Mouse (Mus musculus) right cerebral cortex, adult 18-20 months (tissue): ENCODE results near the gene Gm10322.

Source experiments
- DNase-seq: peaks from one replicate; pipeline ENCODE4 v3.0.0; 2022; ENCODE audit warnings: mixed read lengths

Gene Gm10322

DNA sequence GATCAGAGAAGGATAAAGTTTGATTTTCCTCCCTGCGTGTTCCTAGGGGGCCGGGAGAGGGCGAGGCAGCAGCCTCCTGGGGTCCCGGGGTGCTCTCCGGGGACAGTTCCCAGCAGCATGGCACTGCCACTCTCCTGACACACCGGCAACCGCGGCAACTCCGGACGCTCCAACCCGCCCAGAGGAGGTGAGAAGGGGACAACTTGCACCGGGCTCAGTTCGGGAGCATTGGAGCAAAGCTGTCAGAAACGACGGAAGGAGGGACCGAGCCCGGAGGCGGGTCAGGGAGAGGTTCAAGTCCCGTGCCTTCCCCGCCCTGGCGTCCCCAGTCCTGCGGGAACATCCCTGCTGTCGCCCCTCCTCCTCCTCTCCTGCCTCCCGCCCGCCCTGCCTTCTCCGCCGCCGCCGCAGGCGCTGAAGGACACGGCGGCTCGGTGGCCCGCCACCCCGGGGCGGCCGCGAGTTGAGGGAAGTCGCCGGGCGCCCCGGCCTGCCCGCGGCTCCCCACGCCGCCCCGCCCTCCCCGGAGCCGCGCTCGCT, at the start of gene Gm10322:
Gene Gm10322, plus strand, starts transcription at position 83 of the 540 bp plus-strand sequence.
- DNase-seq = peak; percentile 50

DNA sequence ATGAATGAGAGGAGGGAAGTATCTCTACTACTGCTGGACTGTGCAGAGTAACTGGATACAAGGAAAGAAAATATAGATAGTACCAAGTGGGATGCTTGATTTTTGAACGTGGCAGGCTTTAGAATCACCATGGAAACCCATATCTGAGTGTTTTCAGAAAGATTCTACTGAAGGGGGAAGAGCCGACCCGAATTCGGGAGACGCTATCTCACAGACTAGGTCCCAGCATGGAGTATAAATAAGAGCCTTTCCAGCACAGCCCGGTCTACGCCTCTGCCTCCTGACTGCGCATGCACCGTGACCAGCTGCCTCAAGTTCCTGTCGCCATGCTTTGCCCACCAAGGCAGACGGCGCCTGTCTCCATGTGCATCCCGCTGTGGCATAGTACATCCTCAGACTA, 48.9 kb upstream of the Gm10322 start:
- peak; percentile 26 for DNase-seq

DNA sequence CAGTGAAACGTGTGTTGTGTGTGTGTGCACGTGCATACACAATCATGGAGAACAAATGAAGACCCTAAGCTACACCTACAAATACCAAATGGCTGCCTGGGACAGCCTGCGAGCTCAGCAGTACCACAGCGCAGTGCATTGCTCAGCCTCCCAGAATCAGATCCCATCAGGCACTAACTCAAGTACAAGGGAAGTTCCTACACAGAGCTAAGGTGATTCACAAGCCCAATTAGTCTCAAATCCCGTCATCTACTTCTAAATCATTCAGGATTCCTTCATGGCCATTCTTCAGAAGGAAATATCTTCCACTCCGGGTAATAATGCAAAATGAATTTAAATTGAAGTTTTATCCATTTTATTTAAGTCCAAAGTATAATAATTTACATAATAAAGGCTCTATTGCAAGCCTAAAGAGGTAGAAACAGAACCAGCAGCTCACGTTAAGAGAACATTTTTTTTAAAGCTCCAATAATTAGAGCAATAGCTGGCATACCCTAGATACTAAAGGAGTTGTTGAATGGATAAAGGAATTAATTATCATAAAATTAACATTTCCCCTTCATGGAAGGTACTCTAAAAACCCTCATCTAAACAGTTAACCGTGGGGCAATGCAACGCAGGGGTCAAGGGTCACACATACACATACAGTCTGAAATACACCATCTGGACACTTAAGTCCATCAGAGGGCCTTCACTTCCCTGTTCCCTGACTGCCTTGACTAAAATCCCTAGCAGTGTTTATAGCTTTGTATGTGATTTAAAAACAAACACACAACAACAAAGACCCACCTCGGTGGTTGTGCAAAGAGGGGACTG, 47.0 kb upstream of the Gm10322 start:
- DNase-seq = no peak

DNA sequence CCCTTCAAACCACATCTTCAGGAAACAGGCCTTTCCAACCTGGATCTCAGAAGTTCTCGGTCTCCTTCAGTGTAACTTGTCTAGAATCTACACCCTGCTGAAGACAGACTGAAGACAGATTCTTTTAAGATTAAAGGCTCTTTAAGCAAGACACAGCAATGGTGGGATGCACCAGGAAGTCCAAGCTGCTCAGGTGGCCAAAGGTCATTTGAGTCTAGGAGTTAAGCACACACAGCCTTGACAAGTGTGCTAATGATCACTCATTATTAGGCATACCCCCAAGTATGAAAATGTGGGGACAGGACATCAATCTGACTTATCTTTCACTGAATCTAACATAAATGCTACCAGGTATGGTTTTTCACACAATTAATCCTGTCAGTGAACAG, 46.4 kb upstream of the Gm10322 start:
- DNase-seq = no peak

DNA sequence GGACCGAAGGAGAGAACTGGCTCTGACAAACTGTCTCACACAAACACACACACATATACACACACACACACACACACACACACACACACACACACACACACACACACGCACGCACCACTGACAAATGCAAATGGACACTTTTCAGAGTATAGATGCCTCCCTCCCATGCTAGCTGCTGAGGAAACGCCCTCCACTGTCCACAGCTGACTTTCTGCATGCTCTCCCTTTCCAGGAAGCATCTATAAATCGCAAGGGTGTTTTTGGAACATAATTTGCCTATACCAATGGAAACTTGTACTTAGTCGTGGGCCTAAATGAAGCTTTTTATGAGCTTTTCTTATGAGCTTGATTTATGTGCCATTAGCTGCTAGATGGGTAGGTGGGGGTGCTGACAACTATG, 45.5 kb upstream of the Gm10322 start:
- no peak for DNase-seq

DNA sequence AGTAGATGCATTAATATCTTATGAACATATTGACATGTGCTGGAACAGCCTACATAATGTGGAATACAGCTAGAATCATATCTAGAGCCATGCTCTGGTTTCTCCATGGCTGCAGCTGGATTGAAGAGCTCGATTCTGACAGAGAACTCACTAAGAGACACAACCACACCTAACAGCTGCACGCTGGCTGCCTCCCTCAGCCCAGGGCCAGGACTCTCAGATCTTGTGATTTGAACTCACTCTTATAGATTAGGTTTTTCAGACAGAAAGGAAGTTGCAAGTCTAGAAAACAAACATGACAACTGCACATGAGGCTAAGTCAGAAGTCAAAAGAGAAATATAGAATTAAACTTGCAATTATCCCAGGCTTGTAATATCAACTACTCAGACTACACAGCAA, 45.1 kb upstream of the Gm10322 start:
- no peak for DNase-seq

DNA sequence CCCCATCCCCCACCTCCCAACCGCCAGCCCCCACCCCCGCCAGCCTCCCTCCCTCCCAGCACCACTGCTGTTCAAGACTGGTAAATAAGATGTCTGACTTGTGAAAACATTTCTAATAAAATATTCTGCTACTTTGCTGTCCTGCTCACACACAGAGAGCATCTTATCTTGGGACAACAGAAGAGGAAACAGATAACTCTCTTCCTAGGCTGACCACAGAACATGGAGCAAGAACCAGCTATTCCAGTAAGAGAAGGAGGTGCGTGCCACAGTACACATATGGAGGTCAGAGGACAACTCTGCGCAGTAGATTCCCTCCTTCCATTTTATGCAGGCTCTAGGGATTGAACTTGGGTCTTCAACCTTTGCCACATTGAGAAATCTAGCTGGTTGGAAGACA, 44.6 kb upstream of the Gm10322 start:
- no peak for DNase-seq

DNA sequence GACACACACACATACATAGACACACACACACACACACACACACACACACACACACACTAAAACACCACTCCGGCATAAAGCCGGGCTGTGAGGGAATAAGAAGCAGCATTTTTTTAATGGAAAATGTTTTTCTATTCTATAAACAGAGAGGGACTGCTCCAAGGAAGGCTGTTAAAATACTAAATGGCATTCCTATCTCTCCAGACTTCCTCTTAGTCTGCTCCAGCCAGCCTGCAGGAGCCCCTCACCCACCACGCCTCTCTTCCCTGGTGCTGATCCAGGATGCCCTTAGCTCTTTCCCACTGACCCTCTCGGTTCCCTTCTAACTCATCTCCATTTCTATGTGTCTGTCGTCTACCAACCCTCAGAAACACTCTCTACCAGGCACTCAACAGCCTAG, 43.9 kb upstream of the Gm10322 start:
- DNase-seq = no peak

DNA sequence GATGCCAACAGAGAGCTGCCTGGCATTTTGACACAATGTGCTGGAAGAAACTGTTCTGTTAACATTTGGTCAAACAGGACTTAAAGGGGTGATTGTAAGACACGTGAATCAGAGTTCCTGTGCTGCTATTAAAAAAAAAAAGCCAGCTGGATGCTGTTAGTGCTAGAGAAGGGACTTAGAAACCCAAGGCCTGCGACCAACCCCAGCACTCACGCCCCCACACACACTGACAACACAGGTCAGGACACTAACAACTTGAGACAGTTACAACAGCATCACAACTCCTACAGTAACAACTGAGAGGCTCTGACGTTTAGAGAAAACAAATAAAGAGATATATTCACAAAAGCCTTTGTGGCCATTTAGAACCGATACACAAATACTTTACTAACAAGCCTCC, 39.6 kb upstream of the Gm10322 start:
- DNase-seq = no peak

DNA sequence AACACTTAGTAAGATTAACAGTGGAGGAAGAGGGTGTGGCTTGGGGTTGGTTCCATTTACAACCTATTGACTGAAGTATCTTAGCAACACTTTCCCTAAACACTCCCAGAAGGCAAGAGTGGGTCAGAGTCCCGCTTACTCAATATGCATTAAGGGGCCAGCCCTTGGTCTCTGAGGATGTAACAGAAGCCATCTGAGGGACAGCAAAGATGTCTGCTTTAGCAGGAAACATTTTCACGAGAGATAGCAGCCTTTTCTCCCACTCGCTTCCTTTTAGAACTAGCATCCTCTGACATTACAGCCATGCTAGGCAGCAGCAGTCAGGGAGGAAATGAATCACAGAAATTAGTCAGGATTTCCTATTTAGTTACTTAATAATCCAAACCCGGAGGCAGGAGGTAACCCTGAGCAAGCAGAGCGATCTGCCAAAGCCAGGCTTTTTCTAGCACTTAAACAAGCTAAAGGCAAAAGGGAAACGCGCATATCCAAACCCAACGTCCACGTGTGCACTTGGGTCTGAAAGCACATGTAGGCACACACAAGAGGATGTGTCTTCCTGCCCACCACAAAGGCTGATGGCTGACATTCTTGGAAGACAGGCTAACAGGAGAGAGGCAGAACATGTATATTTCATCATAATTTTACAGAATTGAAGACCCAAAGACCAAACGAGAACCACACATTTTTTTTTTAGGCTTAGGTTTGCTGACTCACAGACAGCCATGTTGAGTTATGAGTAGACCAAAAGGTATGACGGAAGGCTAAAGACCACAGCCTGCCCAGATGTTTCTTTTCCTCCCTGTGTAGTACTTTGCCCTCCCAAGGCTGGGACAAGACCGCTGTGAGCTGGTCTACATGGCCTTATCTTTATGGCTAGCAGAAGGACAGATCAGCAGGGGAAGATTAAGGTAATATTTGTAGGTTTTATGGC, 37.7 kb upstream of the Gm10322 start:
- no peak for DNase-seq

DNA sequence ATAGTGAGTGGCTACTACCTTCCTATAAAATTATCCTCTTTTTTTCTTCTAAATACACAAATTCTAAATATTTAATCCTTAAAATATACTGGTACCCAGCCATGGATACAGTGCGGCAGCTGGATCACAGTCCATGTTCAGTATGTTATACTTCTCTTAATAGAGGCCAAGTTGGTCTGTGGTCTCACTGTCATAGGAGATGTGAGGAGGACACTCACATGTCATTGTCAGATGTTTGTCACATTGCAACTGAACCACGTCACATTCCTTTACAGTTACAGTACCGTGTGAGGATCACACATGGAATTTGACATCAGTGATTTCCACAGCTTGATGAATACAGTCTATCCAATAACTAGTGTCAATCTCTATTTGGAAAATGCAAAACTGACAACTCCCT, 36.2 kb upstream of the Gm10322 start:
- no peak for DNase-seq

DNA sequence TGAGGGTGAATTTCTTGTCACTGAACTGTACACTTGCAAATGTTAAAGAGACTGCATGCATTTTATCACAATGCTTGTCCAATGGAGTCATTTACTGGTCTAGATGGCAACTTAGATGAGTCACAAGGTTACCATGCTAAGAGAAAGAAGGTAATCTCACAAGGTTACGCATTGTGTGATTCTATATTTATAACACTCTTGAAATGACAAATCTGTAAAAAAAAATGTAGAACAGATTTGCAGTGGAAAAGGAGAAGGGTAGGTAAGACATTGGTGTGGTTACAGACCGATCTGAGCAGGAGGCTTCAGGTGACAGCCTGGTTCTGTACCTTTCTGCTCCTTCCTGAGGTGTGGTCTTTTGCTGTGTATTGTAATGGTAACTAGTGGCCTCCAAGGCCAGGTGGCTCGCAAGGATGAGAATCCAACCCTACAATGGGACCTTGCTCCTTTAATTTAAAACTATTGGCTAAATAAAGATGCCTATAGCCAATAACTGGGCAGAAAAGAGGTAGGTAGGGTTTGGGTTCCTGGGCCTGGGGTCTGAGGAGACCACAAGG, 35.2 kb upstream of the Gm10322 start:
- no peak for DNase-seq

DNA sequence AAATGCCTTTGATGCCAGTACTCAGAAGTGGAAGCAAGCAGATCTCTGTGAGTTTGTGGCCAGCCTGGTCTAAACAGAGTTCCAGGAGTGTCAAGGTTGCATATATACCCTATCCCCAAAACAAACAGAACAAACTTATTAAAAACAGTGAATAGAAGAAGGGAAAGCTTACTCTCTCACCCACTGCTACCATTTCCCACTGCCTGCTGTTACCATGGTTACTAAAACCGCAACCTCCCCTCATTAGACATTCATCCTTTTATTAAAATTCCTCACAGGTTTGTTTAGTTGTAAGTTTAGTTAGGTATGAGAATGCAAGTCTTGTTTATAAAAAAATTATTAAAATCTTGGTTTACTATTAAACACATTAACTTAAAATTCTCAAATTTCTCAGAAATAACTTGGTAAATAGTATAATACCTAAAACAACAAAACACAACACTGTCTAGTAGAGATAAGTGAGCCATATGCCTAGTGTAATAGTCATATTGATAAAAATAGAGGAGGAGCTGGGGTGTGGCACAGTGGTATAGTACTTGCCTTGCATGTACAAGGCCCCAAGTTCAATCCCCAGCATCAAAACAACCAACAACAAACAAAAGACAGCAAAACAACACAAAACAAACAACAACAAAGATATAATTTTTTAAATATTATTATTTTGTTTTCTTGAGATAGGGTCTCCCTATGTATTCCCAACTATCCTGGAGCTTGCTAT, 33.9 kb upstream of the Gm10322 start:
- DNase-seq = no peak

DNA sequence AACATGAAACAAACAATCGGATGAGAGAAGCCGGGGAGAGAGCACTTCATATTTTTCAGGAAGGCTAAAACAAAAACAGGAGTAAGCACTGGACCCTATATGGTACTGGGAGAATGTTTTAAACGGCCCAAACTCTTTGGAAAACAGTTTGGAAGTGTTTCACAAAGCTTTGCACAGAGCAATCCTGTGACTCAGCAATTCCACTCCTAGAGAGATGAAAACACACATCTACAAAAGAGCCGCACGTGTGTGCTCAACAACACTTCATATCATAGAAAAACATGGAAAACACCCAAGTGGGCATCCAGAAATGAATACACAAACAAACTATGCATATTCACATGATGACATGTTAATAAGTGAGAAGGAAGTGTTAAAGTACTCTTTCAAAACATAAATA, 30.2 kb upstream of the Gm10322 start:
- DNase-seq = no peak

DNA sequence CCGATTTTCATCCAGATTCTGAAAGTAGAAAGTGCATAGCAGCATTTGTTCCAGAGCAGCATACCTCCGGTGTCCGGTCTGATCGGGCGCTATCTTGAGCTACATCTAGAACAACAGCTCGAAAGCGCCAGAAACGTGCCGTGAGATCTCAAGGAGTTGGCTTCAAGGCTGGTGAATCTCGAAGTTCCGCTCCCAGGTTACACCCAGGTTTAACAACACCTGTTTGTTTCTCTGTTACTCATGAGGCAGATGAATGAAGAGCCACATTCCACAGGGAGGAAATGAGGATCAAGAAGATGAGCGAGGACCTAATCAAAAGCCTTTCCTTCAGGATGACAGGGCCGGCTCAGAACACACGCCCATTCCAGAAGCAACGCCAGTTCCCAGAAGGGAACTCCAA, 29.0 kb upstream of the Gm10322 start:
- DNase-seq = no peak

DNA sequence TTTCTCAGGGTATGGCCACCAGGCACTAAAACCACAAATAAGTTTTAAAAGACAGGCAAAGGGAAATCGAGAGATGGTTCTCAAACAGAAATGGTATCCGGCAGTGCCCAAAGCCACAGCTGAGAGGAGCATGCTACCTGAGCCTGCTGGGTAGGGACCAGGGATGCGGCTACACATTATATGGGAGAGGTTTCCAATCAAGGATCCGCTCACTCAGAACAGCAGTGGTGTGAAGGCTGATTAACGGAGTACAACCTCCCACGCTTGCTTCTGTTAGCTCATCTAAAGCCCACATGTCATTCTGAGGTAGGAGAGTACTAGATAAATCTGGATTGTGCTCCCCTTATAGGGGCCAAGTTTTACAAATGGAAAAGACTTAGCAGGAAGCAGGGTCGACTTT, 27.7 kb upstream of the Gm10322 start:
- DNase-seq = peak; percentile 52

DNA sequence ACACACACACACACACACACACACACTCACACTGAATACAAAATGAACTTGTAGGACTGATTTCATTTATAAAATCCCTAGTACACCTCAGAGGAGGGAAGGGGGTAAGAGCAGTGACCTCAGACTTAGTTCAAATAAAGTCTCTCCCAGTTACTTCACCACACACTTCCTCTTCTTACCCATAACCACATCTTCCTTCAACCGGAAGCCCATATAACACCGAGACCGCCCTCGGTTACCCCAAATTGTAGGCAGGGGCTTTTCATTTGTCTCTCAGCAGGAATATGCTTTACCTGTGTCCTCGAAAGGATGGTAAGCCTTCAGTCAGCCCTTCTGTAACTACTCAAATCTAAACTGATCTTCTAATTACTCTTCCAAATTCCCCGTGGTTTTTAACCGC, 26.4 kb upstream of the Gm10322 start:
- DNase-seq = no peak

DNA sequence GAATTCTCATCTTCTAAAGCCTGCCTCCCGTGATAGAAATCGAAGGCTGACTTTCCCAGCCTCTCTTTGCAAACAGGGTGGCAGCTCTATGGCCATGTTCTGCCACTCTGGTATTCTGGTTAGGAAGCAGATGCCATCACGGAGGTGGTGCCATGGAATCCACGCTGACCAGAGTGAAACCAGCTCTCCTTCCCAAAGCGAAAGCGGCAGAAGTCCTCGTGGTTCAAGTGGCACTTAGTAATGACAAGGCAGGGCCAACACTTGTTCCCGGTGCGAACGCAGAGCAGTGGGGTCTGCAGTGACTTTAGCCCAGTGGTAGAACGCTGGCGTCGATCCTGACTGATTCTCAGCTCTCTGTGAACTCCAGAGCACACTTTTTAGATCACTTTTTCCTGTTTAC, 26.0 kb upstream of the Gm10322 start:
- no peak for DNase-seq

DNA sequence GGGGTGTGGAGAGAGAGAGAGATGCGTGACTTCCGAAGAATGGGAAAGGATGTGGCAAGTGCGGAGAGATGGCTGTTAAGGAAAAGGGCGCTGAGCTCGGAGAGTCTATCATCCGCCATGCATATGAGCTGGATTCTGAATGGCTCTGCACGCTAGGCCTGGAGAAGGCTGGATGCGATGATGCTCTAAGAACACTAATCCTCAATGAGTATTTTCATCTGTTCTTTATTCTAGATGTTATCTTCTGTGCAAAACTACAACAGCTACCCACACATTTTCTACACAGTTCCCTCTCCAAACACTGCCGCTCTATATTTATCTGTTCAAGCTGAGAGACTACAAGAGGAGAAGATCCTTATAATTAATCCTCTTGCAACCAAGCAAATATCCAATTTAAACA, 25.3 kb upstream of the Gm10322 start:
- DNase-seq = peak; percentile 30

DNA sequence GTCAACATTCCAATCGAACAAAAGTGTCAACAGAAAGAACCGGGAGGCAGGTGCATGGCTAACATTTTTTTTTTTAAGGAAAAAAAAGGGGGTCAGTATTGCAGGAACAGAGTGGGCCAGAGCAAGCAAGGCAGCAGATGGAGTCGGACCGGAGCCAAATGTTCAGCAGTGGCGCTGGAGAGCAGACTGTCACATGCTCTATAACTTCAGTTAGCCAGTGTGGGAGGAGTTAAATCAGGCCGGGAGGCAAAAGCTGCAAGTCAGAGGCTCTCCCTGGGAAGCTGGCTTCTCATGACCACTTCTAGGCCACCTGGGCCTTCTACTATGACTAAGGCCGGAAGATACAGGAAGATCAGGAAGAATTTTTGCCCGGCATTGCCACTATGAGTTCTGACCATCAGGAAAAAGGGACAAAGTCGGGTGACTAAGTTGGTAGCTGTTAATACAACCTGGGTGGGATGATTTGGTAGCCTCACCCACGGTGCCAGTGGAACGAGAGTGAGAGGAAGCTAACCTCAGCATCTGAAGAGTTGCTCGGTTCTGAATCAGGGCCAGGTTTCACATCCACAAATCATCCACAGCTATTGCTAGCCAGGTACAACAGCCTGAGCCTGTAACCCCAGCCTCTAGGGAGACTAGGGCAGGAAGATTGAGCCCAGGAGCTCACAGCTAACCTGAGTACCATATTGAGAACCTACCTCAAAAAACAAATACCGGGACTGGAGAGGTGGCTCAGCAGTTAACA, 21.9 kb upstream of the Gm10322 start:
- DNase-seq = peak; percentile 83

DNA sequence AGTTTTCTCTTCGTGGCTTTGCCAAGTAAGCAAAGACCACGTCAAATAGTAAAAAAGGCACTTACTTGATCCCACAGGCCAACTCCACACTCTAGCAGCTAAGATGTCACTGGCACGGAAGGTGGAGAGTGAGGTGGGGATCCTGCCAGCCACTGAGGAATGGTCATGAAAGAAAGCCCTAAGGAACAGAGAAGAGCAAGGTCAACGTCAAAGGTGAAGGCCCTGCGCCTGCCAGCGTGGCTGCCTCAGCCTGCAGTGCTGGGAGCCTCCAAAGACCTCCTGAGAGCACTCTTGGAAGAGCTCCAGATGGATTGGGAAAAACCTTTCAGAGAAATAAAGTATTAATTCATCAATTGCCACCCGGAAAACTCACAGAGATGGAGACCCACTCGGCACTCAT, 15.3 kb upstream of the Gm10322 start:
- no peak for DNase-seq

DNA sequence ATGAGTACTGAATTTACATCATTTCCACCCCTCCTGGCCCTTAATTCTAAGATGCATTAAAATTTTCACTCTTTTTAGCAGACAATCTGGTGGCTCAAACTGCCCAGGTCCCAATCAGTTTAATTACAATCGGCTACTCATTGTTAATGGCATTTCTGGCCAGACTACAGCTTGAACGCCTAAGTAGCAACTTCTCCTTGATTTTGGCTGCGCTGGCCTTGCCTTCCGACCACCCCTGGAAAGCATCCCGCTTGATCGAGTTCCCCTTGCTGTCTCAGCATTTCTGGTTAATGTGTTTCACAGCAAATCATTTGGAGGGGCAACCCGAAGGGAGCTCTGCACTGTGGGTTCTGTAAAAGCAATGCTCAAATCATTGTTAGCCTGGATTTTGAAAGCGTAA, 13.8 kb upstream of the Gm10322 start:
- no peak for DNase-seq
